Mouse (Mus musculus) lung, embryonic 14.5 days (tissue): ENCODE measurements around the gene AC131692.1. TPM values are rescaled to one million over a fixed set of nuclear protein-coding genes. Genes with fewer than 3 reads are reported as not detected.

ENCODE experiments used
- ATAC-seq: fragments of 200-750 bp; cut with Nextera tagmentation; 2 replicates; pipeline ENCODE4 v1.8.0; 2017; ENCODE audit warnings: mild to moderate bottlenecking, moderate TSS enrichment, moderate library complexity; ENCODE audit not compliant: insufficient read depth
- DNase-seq: peaks from one replicate; pipeline ENCODE4 v3.0.0-alpha.2; 2015
- H3K27ac ChIP-seq: fragments of 300-500 bp; sonication (generic); 2 replicates; pipeline ENCODE4 v1.5.1; 2014; ENCODE audit warnings: low read depth, mild to moderate bottlenecking, moderate library complexity
- H3K27me3 ChIP-seq: fragments of 300-500 bp; sonication (generic); 2 replicates; pipeline ENCODE4 v1.6.1; 2014; ENCODE audit warnings: low read length, control low read depth; ENCODE audit not compliant: insufficient read depth
- H3K36me3 ChIP-seq: fragments of 300-500 bp; sonication (generic); 2 replicates; pipeline ENCODE4 v1.6.1; 2014; ENCODE audit warnings: control low read depth; ENCODE audit not compliant: insufficient read depth
- H3K4me1 ChIP-seq: fragments of 300-500 bp; sonication (generic); 2 replicates; pipeline ENCODE4 v1.6.1; 2014; ENCODE audit warnings: antibody characterized with exemption, control low read depth; ENCODE audit not compliant: insufficient read depth
- H3K4me2 ChIP-seq: fragments of 300-500 bp; sonication (generic); 2 replicates; pipeline ENCODE4 v1.6.1; 2014; ENCODE audit warnings: mild to moderate bottlenecking
- H3K4me3 ChIP-seq: fragments of 300-500 bp; sonication (generic); 2 replicates; pipeline ENCODE4 v1.5.1; 2014; ENCODE audit warnings: low read depth, low read length
- H3K9ac ChIP-seq: fragments of 300-500 bp; sonication (generic); 2 replicates; pipeline ENCODE4 v1.6.1; 2014
- H3K9me3 ChIP-seq: fragments of 300-500 bp; sonication (generic); 2 replicates; pipeline ENCODE4 v1.6.1; 2016; ENCODE audit warnings: low read depth, low read length, control low read depth
- CTCF ChIP-seq: IDR thresholded peaks from 2 replicates; pipeline ENCODE4 v1.5.1; 2016; ENCODE audit warnings: antibody characterized with exemption, low read depth
- WGBS: fragments of 180-500 bp; shearing (Covaris S2); extraction: QIAGEN DNeasy Blood & Tissue Kit; methylation state at CpG from one replicate; pipeline ENCODE4 v1.1.7; 2014; 5-methylcytosine and 5-hydroxymethylcytosine counted together
- microRNA-seq: library from miRNA; unstranded; fragments of <30 nt; microRNA quantifications from one replicate; pipeline ENCODE4, GENCODE M21; 2016; ENCODE audit warnings: borderline number of aligned reads
- polyA plus RNA-seq: library from polyadenylated mRNA; unstranded; fragments of >200 nt; fragmentation: Nextera tagmentation; extraction: Ambion mirVana; gene quantifications from 2 replicates; pipeline ENCODE4 v1.2.1, GENCODE M21; 2014

AC131692.1 gene
- polyA plus RNA-seq, 1 experiment from 2014 or later = not detected

DNA sequence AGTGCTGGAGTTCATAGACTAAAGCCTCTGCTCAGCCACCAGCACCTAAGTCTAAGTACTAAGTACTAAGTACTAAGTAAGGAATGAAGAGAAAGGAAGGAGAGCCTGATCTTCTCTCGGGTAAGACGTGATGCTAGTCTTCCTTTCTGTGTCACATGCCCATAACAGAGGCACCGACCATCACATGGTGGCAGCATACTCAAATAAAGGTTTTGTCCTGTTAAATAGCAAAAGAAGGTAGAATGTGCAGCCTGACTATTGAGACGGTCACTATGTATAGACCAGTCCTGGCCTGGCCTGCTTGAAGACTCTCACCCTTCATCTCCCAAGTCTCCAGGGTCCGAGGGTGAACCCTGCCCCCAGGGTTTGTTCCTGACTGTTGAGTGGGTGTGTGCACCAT, 50.6 kb downstream of the AC131692.1 start:
- Histone ChIP-seq H3K4me1 (peaks cover 6% of the 10 kb centered on the region; the same call in 1 of the 2 replicates), H3K36me3 (no peaks in the 10 kb centered on the region), H3K9ac (no peak overlapping the region), H3K27ac (no peak overlapping the region), H3K27me3 (no peaks in the 10 kb centered on the region), H3K4me2 (no peak overlapping the region), H3K9me3 (no peaks in the 10 kb centered on the region), H3K4me3 (no peak overlapping the region)
- WGBS = 65% methylated on average over 5 of the region's 5 CpGs
- DNase-seq (no peak), ATAC-seq (no peak)
- no peak for TF ChIP-seq CTCF

Small RNA genes within 50 kb of the gene (microRNA-seq; reads per million reads assigned to microRNA genes)
- 1.7 reads per million for gene Mir6988

Other genes starting within 250 kb of the AC131692.1 start
- 37.9 and 42.2 TPM in 2 replicates for gene Frmd8, start 219.1 kb upstream of the AC131692.1 start, polyA plus RNA-seq
- gene Slc25a45, start 216.6 kb upstream of the AC131692.1 start, polyA plus RNA-seq = 2.4 TPM in 2 replicates
- 2.7 and 3.8 TPM in 2 replicates for gene Tigd3, start 200.3 kb upstream of the AC131692.1 start, polyA plus RNA-seq
- gene Dpf2, start 181.4 kb upstream of the AC131692.1 start, polyA plus RNA-seq = 147 and 162 TPM in 2 replicates
- 9.8 and 9.9 TPM in 2 replicates for gene Cdc42ep2, start 169.6 kb upstream of the AC131692.1 start, polyA plus RNA-seq
- gene Pola2, start 130.2 kb upstream of the AC131692.1 start, polyA plus RNA-seq = 88.7 and 89.3 TPM in 2 replicates
- gene Slc22a20, start 108.3 kb upstream of the AC131692.1 start, polyA plus RNA-seq = not detected in 2 replicates
- 9.6 and 11.3 TPM in 2 replicates for gene Capn1, start 78.5 kb upstream of the AC131692.1 start, polyA plus RNA-seq
- gene Syvn1, start 47.8 kb upstream of the AC131692.1 start, polyA plus RNA-seq = 30.0 and 34.3 TPM in 2 replicates
- gene Mrpl49, start 36.6 kb upstream of the AC131692.1 start, polyA plus RNA-seq = 78.8 and 80.2 TPM in 2 replicates
- 825 and 884 TPM in 2 replicates for gene Fau, start 36.6 kb upstream of the AC131692.1 start, polyA plus RNA-seq
- gene Znhit2, start 33.2 kb upstream of the AC131692.1 start, polyA plus RNA-seq = 33.8 and 34.3 TPM in 2 replicates
- 11.3 and 14.9 TPM in 2 replicates for gene Tm7sf2, start 26.0 kb upstream of the AC131692.1 start, polyA plus RNA-seq
- gene Vps51, start 17.2 kb upstream of the AC131692.1 start, polyA plus RNA-seq = 63.2 and 63.5 TPM in 2 replicates
- gene Tmem262, start 14.4 kb upstream of the AC131692.1 start, polyA plus RNA-seq = not detected in 2 replicates
- gene Gm28374, start 12.2 kb upstream of the AC131692.1 start, polyA plus RNA-seq = 1.0 and 1.6 TPM in 2 replicates
- gene Zfpl1, start 9.5 kb upstream of the AC131692.1 start, polyA plus RNA-seq = 68.8 and 72.3 TPM in 2 replicates
- gene Cdca5, start 9.4 kb upstream of the AC131692.1 start, polyA plus RNA-seq = 49.0 and 52.7 TPM in 2 replicates
- gene Naaladl1, start 11.4 kb downstream of the AC131692.1 start, polyA plus RNA-seq = 0.51 and 0.57 TPM in 2 replicates
- gene Sac3d1, start 24.2 kb downstream of the AC131692.1 start, polyA plus RNA-seq = 55.2 and 56.5 TPM in 2 replicates
- gene Snx15, start 33.9 kb downstream of the AC131692.1 start, polyA plus RNA-seq = 28.6 and 35.3 TPM in 2 replicates
- gene Batf2, start 46.6 kb downstream of the AC131692.1 start, polyA plus RNA-seq = 0.18 and 0.28 TPM in 2 replicates
- 78.8 and 89.2 TPM in 2 replicates for gene Arl2, start 47.1 kb downstream of the AC131692.1 start, polyA plus RNA-seq
- not detected in 2 replicates for gene Majin, start 90.0 kb downstream of the AC131692.1 start, polyA plus RNA-seq
- 0.54 and 0.78 TPM in 2 replicates for gene Gpha2, start 132.0 kb downstream of the AC131692.1 start, polyA plus RNA-seq
- gene Ppp2r5b, start 141.5 kb downstream of the AC131692.1 start, polyA plus RNA-seq = 16.4 and 19.3 TPM in 2 replicates
- gene Atg2a, start 147.2 kb downstream of the AC131692.1 start, polyA plus RNA-seq = 11.9 and 13.0 TPM in 2 replicates
- 50.3 and 53.2 TPM in 2 replicates for gene Ehd1, start 182.3 kb downstream of the AC131692.1 start, polyA plus RNA-seq
- gene Cdc42bpg, start 212.0 kb downstream of the AC131692.1 start, polyA plus RNA-seq = 0.82 and 1.2 TPM in 2 replicates
- 60.3 and 68.6 TPM in 2 replicates for gene Men1, start 240.6 kb downstream of the AC131692.1 start, polyA plus RNA-seq
- 13.4 and 22.2 TPM in 2 replicates for gene Map4k2, start 246.7 kb downstream of the AC131692.1 start, polyA plus RNA-seq